Mouse (Mus musculus) forebrain, embryonic 15.5 days (tissue): ENCODE data around the gene 2310003L06Rik. TPM values are rescaled to one million over a fixed set of nuclear protein-coding genes. Genes with fewer than 3 reads are reported as not detected.

ENCODE experiments used
- ATAC-seq: fragments of 200-750 bp; cut with Nextera tagmentation; replicated peaks from 2 replicates; pipeline ENCODE4 v1.8.0; 2017; ENCODE audit warnings: mild to moderate bottlenecking, moderate TSS enrichment, moderate library complexity
- H3K27ac ChIP-seq: fragments of 300-500 bp; sonication (generic); replicated peaks from 2 replicates; pipeline ENCODE4 v1.5.1; 2015; ENCODE audit warnings: mild to moderate bottlenecking, inconsistent platforms
- H3K27me3 ChIP-seq: fragments of 300-500 bp; sonication (generic); 2 replicates; pipeline ENCODE4 v1.6.1; 2015; ENCODE audit warnings: inconsistent platforms
- H3K36me3 ChIP-seq: fragments of 300-500 bp; sonication (generic); 2 replicates; pipeline ENCODE4 v1.6.1; 2015; ENCODE audit warnings: mild to moderate bottlenecking, inconsistent platforms
- H3K4me1 ChIP-seq: fragments of 300-500 bp; sonication (generic); 2 replicates; pipeline ENCODE4 v1.6.1; 2015; ENCODE audit warnings: inconsistent platforms
- H3K4me2 ChIP-seq: fragments of 300-500 bp; sonication (generic); replicated peaks from 2 replicates; pipeline ENCODE4 v1.6.1; 2015; ENCODE audit warnings: mild to moderate bottlenecking, inconsistent platforms
- H3K4me3 ChIP-seq: fragments of 300-500 bp; sonication (generic); 2 replicates; pipeline ENCODE4 v1.5.1; 2015; ENCODE audit warnings: mild to moderate bottlenecking, inconsistent platforms
- H3K9ac ChIP-seq: fragments of 300-500 bp; sonication (generic); replicated peaks from 2 replicates; pipeline ENCODE4 v1.6.1; 2015; ENCODE audit warnings: mild to moderate bottlenecking, inconsistent platforms
- H3K9me3 ChIP-seq: fragments of 300-500 bp; sonication (generic); 2 replicates; pipeline ENCODE4 v1.6.1; 2016; ENCODE audit warnings: inconsistent platforms
- WGBS: fragments of 180-500 bp; shearing (Covaris S2); methylation state at CpG from one replicate; pipeline ENCODE4 v1.1.7; 2015; ENCODE audit warnings: mixed read lengths; 5-methylcytosine and 5-hydroxymethylcytosine counted together
- polyA plus RNA-seq: library from polyadenylated mRNA; unstranded; fragments of >200 nt; fragmentation: Nextera tagmentation; extraction: Ambion mirVana; gene quantifications from 2 replicates; pipeline ENCODE4 v1.2.1, GENCODE M21; 2015

Gene 2310003L06Rik
- polyA plus RNA-seq = not detected in 2 replicates

GRCm38 (mm10) chr5:87969201-87969600 is at the start of gene 2310003L06Rik, which contains the start of gene Gm28434:
Gene 2310003L06Rik, plus strand, starts transcription at chr5:87969459.
Gene Gm28434, plus strand, starts transcription at chr5:87969517.
- Histone ChIP-seq H3K4me2 (no peak within 1 kb of the TSS), H3K36me3 (no peaks in the 10 kb centered on the region), H3K27ac (no peak within 1 kb of the TSS), H3K9me3 (no peaks in the 10 kb centered on the region), H3K4me3 (no peak within 1 kb of the TSS), H3K4me1 (no peaks in the 10 kb centered on the region), H3K27me3 (no peaks in the 10 kb centered on the region), H3K9ac (no peak within 1 kb of the TSS)
- WGBS = 66% methylated on average over 2 of the region's 2 CpGs
- no peak for ATAC-seq

DNA sequence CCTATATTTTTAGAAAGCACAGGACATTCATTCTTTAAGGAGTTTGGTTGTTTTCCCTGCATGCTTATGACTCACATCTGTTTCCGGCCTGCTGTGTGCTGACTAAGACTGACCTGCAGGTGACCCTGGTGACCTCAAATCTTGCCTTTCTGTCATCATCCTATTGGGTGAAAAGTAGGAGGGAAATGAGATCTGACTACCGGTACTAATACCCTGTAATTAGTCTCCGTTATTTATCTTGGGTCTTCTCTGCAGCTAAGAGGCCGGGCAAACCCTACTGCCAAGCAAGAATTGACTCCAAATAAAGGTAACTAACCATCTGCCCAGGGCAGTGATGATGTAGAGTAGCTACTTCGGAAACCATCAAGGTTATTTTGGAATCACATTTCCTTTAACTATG is 43.9 kb upstream of the 2310003L06Rik start, which contains the start of gene Csn3:
TSS of gene Csn3 (plus strand) at position 208 of the 400 bp plus-strand sequence.
- no peak within 1 kb of the TSS for H3K4me3 ChIP-seq
- no peak within 1 kb of the TSS for H3K27ac ChIP-seq
- H3K9ac ChIP-seq = no peak within 1 kb of the TSS
- 25% methylated on average over 5 of the region's 5 CpGs for WGBS
- no peaks in the 10 kb centered on the region for H3K27me3 ChIP-seq
- H3K4me2 ChIP-seq = no peak within 1 kb of the TSS
- no peaks in the 10 kb centered on the region for H3K9me3 ChIP-seq
- H3K36me3 ChIP-seq = no peaks in the 10 kb centered on the region
- H3K4me1 ChIP-seq = no peaks in the 10 kb centered on the region
- no peak for ATAC-seq

DNA sequence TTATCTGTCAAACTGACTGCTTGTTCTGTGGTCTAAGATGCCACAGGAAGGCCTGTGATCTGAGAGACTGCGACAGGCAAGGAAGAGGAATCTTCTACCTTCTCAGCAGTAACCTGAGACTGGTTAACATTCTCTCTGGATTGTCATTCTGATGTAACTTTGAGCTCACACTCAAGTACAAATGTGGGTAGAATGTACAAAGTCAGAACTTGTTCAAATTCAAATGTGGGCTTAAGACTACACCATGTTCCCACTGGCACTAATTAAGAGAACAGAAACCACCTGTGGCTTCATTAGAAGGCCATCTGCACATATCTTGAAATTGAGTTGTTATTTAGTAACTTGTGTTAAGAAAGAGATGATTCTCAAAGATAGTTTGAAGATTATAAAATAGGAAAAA is 37.7 kb upstream of the 2310003L06Rik start:
- H3K4me1 ChIP-seq = no peaks in the 10 kb centered on the region
- H3K36me3 ChIP-seq = no peaks in the 10 kb centered on the region
- WGBS = 47% methylated on average over 1 of the region's 1 CpGs
- H3K27me3 ChIP-seq = no peaks in the 10 kb centered on the region
- no peak for ATAC-seq
- no peak overlapping the region for H3K27ac ChIP-seq
- no peaks in the 10 kb centered on the region for H3K9me3 ChIP-seq
- H3K4me2 ChIP-seq = no peak overlapping the region
- H3K9ac ChIP-seq = no peak overlapping the region
- no peak overlapping the region for H3K4me3 ChIP-seq

DNA sequence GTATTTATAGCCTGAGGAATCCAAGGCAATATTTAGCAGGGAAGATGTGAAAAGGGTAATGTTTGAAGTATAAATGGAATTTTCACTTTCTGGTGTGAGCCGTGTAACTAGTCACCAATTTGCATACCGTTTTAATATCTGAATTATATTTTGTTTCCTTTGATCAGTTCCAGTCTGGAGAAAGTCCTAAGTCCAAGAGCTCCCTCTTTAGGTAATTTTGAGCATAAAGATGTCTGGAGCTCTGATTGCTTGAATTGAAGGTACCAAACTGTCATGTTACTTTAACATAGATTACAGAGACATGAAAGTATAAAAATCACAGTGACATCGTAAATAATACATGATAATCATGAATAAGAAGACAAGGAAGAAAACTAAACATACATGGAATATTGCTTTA is 28.5 kb upstream of the 2310003L06Rik start:
- Histone ChIP-seq H3K36me3 (no peaks in the 10 kb centered on the region), H3K4me3 (no peak overlapping the region), H3K4me2 (no peak overlapping the region), H3K27ac (no peak overlapping the region), H3K9ac (no peak overlapping the region), H3K9me3 (no peaks in the 10 kb centered on the region), H3K27me3 (no peaks in the 10 kb centered on the region), H3K4me1 (no peaks in the 10 kb centered on the region)
- no peak for ATAC-seq
- WGBS = 53% methylated on average over 3 of the region's 3 CpGs

DNA sequence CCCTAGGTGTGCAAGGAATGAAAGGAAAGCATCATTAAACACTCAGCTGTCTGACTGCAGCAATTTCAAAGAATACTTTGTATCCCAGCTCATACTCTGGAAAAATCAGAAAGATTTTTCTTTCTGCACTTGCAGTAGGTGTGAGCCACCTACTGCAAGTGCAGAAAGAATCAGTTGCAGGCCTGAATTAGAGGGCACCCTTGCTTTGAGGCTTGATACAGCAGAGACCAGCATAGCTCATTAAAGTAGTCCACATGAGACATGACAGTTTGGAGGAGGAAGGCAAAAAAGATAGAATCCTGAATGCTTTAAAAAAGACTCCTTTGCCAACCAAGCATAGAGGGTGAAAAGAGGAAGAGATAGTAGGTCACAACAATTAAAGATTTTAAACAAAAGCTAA is 26.7 kb upstream of the 2310003L06Rik start:
- no peak; the same call in 1 of the 2 replicates for ATAC-seq
- Histone ChIP-seq H3K36me3 (no peaks in the 10 kb centered on the region), H3K27me3 (no peaks in the 10 kb centered on the region)

DNA sequence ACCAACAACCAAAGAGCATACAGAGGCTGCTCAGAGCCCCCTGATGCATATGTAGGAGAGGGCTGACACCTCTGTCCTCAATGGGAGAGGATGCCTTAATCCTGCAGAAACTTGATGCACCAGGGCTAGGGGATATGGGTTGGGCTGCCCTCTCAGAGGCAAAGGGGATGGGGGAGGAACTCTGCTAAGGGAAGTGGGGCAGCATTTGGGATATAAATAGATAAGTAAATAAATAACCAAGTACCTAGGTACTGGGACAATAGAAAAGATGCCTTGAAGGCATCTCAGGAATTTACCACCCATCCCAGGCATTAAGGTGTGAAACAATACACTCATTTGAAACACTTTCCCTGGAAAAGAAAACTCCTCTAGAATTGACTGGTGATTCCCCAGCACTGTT is 17.4 kb upstream of the 2310003L06Rik start:
- ATAC-seq = no peak

More for the DNA sequence above, 26.7 kb upstream of the 2310003L06Rik start:
- Histone ChIP-seq H3K27ac (no peak overlapping the region), H3K4me2 (no peak overlapping the region), H3K4me3 (no peak overlapping the region), H3K4me1 (no peaks in the 10 kb centered on the region), H3K9ac (no peak overlapping the region), H3K9me3 (no peaks in the 10 kb centered on the region)

GRCm38 (mm10) chr5:87979139-87979538 is 9.9 kb downstream of the 2310003L06Rik start, which contains the start of gene Cabs1:
Gene Cabs1, plus strand, starts transcription at chr5:87979439.
- no peaks in the 10 kb centered on the region for H3K4me1 ChIP-seq
- no peaks in the 10 kb centered on the region for H3K36me3 ChIP-seq
- H3K4me2 ChIP-seq = no peak within 1 kb of the TSS
- no peaks in the 10 kb centered on the region for H3K27me3 ChIP-seq
- H3K27ac ChIP-seq = no peak within 1 kb of the TSS
- no peak for ATAC-seq
- WGBS = 92% methylated on average over 3 of the region's 3 CpGs
- H3K9me3 ChIP-seq = no peaks in the 10 kb centered on the region
- no peak within 1 kb of the TSS for H3K4me3 ChIP-seq
- H3K9ac ChIP-seq = no peak within 1 kb of the TSS

More for the DNA sequence above, 17.4 kb upstream of the 2310003L06Rik start:
- Histone ChIP-seq H3K36me3 (no peaks in the 10 kb centered on the region), H3K9ac (no peak overlapping the region), H3K27ac (no peak overlapping the region), H3K4me3 (no peak overlapping the region), H3K27me3 (no peaks in the 10 kb centered on the region), H3K4me1 (no peaks in the 10 kb centered on the region), H3K4me2 (no peak overlapping the region), H3K9me3 (no peaks in the 10 kb centered on the region)

DNA sequence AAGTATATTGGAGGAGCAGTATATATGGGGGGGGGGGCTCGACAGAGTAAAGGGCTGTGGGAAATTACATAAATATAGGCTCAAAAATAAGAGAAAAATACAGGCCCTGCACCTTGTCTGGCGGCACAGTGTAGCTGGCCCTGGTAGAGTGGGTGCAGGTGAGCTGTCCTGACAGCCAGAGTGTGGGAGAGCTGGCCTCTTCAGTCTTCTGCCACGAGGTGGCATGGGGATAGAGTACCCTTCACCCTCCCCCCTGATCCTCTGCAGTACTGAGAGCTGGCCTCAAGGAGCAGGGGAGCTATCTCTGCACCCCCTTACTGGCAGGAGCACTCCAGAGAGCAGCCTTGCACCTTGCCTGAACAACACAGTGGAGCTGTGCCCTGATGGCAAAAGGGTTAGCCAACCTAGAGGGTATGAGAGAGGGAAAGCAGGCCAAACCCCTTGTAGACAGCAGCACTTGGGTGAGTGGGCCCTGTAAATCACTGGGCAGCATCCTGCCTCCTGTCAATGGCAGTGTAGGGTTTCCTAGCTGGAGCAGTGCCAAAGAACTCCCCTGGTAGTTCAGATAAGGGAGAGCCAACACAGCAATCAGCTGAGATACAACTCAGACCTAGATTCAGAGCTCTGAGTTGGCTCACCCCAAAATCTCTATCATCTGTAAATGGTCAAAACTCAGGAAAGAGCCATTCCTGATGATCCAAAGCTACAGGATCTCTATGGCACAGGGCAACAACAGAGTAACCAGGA is 13.4 kb downstream of the 2310003L06Rik start:
- ATAC-seq = no peak
- no peaks in the 10 kb centered on the region for H3K9me3 ChIP-seq

DNA sequence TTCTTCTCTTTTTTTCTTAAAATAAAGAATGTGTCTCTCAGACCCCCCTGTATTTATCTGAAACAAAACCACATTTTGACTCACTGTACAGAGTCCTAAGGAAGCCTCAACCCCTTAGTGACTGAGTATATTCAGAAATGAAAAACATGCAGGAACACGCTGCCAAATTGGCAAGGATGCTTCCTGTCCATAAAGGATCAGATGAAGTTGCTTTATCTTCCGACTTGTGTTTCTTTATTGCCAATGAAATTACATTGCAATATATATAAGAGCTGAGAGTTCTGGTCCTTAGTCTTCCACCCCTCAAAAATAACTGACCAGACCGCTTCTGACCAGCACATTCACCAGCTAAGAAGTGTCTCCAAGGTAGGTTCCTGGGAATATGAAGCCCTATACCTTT is 33.0 kb downstream of the 2310003L06Rik start, which contains the start of gene Smr3a:
TSS of gene Smr3a (plus strand) at position 301 of the 400 bp plus-strand sequence.
- H3K27ac ChIP-seq = no peak within 1 kb of the TSS
- ATAC-seq = no peak
- H3K4me3 ChIP-seq = no peak within 1 kb of the TSS
- no peaks in the 10 kb centered on the region for H3K36me3 ChIP-seq
- no peak within 1 kb of the TSS for H3K4me2 ChIP-seq
- H3K9ac ChIP-seq = no peak within 1 kb of the TSS
- H3K27me3 ChIP-seq = no peaks in the 10 kb centered on the region
- H3K4me1 ChIP-seq = no peaks in the 10 kb centered on the region
- 92% methylated on average over 3 of the region's 3 CpGs for WGBS
- no peaks in the 10 kb centered on the region for H3K9me3 ChIP-seq

More for the DNA sequence above, 13.4 kb downstream of the 2310003L06Rik start:
- WGBS = 62% methylated on average over 3 of the region's 3 CpGs
- H3K27me3 ChIP-seq = no peaks in the 10 kb centered on the region
- H3K4me1 ChIP-seq = no peaks in the 10 kb centered on the region
- no peaks in the 10 kb centered on the region for H3K36me3 ChIP-seq
- H3K27ac ChIP-seq = no peak overlapping the region
- no peak overlapping the region for H3K9ac ChIP-seq
- no peak overlapping the region for H3K4me3 ChIP-seq
- no peak overlapping the region for H3K4me2 ChIP-seq

GRCm38 (mm10) chr5:88005241-88005640 is 36.0 kb downstream of the 2310003L06Rik start:
- no peaks in the 10 kb centered on the region for H3K9me3 ChIP-seq
- no peaks in the 10 kb centered on the region for H3K36me3 ChIP-seq
- H3K4me2 ChIP-seq = no peak overlapping the region
- no peaks in the 10 kb centered on the region for H3K27me3 ChIP-seq
- no peaks in the 10 kb centered on the region for H3K4me1 ChIP-seq
- ATAC-seq = no peak
- no peak overlapping the region for H3K9ac ChIP-seq
- H3K27ac ChIP-seq = no peak overlapping the region
- no peak overlapping the region for H3K4me3 ChIP-seq
